Mouse (Mus musculus) CD4-positive, CD25-positive, alpha-beta regulatory T cell (primary cell): ENCODE measurements around the gene Exosc9. TPM values are rescaled to one million over a fixed set of nuclear protein-coding genes. Genes with fewer than 3 reads are reported as not detected.

Experiments
- polyA plus RNA-seq: library from polyadenylated mRNA; unstranded; fragments of 100-300 nt; shearing (Covaris generic); gene quantifications from one replicate; pipeline ENCODE4 v1.2.1, GENCODE M21; 2017

Exosc9 gene
- 56.3 TPM for polyA plus RNA-seq

DNA sequence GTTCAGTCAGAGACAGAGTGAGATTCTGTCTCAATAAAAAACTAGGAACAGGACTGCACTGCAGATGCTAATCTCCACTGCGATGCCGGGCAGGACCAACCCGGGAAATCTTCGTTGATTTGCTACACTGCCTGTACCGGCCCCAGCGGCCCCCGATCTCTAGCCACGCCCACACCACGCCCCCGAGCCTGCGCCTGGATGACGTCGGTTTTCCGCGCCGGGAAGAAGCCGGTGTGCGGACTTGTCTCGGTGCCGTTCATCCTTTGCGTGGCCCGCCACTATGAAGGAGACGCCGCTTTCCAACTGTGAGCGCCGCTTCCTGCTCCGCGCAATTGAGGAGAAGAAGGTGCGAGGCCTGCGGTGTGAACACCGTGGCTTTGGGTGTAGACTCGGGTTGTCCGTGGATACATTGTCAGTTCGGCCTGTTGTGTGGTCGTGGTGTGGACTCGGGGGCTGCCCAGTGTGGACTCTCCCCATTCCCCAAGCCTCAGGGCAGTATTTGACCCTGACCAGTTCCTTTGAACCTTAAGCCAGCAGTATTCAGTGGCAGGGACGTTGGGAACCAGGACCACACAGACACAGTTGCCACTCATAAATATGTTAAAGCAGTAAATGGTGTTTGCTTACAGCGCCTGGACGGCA is at the start of gene Exosc9:
Exosc9 (plus strand) TSS at position 201 of the 642 bp plus-strand sequence.

GRCm38 (mm10) chr3:36521073-36522060 is 31.0 kb upstream of the Exosc9 start, which contains the start of gene Gm11549:
TSS of gene Gm11549 (minus strand) at chr3:36521813.

GRCm38 (mm10) chr3:36571827-36572378 is 19.5 kb downstream of the Exosc9 start, which contains the start of gene Ccna2:
TSS of gene Ccna2 (minus strand) at chr3:36572150.

GRCm38 (mm10) chr3:36613202-36613907 is 60.9 kb downstream of the Exosc9 start, which contains the start of gene Bbs7:
TSS of gene Bbs7 (minus strand) at chr3:36613477.

Other genes with a start within 250 kb of the Exosc9 start
- gene Anxa5, start 76.7 kb upstream of the Exosc9 start, polyA plus RNA-seq, result 154 TPM
- 1.8 TPM for gene 1810062G17Rik, start 76.7 kb upstream of the Exosc9 start, polyA plus RNA-seq
- gene Gm11549, start 30.8 kb upstream of the Exosc9 start, polyA plus RNA-seq, result not detected
- gene Ccna2, start 19.5 kb downstream of the Exosc9 start, polyA plus RNA-seq, result 5.0 TPM
- 0.41 TPM for gene Bbs7, start 60.9 kb downstream of the Exosc9 start, polyA plus RNA-seq
- not detected for gene Trpc3, start 137.6 kb downstream of the Exosc9 start, polyA plus RNA-seq